Mouse (Mus musculus): ENCODE measurements at regions not wholly inside any gene's neighbourhood (a gene's known extent, or its start where the extent isn't known, plus 50 kb on each side); places are given as distances from the start of the nearest gene placed in this dataset.

DNA sequence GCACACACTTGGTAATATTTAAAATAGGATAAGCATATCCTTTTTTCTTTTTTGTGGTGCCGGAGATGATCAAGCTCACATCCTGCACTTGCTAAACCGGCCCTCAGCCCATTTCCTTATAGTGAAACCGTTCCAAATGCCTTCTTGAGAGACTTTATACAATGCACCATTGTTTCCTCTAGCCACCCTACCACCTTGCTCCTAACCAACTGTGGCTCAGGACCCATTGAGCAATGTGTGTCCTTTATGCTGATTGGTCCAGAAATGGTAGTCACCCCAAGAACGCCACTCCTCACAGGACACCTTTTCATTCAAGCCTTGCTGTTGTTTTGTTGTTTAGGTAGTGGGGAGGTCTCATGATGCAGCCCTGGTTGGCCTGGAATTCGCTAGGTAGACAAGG lies 110.3 kb upstream of the Rreb1 start:
- TF ChIP-seq CTCF (IDR thresholded peaks at IDR 0.05; ENCODE audit: low read depth) (no peak), EP300 (IDR thresholded peaks at IDR 0.05; ENCODE audit: low read depth) (no peak)
